Mouse (Mus musculus) monocyte, adult 5-6 weeks (primary cell): ENCODE data around the gene Mdga2. TPM values are rescaled to one million over a fixed set of nuclear protein-coding genes. Genes with fewer than 3 reads are reported as not detected.

Source experiments
- ATAC-seq: fragments of 153-309, 156-312 bp; replicated peaks from 2 replicates; pipeline ENCODE4 v1.8.0; 2017; ENCODE audit warnings: mild to moderate bottlenecking; ENCODE audit not compliant: low TSS enrichment, insufficient number of reproducible peaks, severe bottlenecking, poor library complexity, low FRiP score
- total RNA-seq: library from RNA; stranded (forward); fragments of 200-1000, 200-491, 200-594 nt; gene quantifications from 3 replicates; pipeline ENCODE4 v1.2.3, GENCODE M21; 2017

The Mdga2 gene
- total RNA-seq: 0.10 TPM in 1 of 3 replicates, not detected in the others

DNA sequence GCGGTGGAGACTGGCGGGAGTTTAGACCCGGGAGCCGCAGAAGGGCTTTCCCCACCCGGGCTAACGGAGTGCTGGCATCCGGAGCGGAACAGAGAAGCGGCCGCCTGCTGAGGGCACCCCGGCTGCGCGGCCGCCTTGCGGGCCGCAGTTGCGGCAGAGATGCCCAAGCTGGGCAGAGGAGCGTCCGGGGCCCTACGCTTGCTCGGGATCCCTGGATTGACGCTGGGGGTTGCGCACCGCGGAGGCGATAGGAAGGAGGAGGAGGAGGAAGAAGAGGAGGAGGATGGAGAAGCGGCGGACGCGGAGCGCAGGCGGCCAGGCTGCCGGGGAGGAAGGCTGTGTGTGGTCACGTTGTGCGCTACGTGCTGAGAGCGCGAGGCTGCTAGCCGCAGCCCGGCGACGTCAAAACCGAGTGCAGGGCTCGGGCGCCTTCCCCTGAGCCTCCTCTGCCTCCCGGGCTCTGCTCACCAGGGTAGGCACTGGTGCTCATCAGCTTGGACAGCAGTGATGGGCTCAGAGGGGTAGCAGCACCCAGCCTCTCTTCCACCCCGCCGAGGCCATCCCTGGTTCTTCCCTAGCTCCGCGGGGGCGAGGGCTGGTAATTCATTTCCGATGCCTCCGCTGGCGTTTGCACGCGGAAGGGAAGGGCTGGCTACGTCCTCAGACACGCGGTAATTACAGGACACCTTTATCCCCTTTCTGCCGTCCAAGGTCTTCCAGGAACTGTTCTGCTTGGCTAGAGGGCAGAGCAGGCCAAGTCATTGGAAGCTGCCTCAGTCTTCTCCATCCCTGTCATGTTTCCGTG lies at the start of gene Mdga2:
Mdga2 (minus strand) TSS at position 329 of the 805 bp plus-strand sequence.
- ATAC-seq: no peak

DNA sequence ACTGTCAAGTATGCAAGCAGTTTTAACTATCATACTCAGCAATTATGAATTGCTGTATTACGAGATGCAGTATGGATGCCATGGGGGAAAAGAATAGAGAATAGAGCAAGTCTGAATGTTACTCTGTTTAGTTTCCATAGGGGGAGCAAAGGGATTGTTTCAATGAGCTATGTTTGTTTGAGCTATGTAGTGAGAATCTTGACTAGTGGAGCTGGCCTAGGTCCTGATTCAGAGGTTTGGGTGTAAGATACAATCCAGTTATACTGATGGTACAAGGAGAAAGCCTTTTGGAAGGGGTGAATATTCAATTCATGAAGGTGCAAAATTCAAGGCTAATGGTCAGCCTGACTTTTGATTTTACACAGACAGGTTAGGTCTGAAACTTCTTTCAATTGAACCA lies 45.1 kb upstream of the Mdga2 start:
- ATAC-seq: no peak

DNA sequence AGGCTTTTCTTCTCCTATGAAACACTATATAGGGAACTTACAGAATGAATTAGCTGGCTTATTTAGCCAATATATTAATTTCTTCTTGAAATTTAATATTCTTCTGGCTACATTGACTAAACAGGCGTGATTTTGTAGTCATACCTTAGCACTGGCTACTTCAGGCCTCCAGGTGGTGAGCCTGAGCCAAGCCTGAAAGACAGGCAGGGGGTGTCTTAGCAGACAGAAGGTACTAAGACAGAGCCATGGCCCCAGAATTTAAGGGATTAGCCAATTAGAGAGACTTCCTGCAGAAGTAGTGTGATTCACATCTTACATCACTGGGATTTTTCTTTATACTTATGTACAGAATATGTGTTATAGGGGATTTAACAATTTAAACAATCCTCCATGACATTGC lies 1.2 kb upstream of the Mdga2 start:
- no peak for ATAC-seq

DNA sequence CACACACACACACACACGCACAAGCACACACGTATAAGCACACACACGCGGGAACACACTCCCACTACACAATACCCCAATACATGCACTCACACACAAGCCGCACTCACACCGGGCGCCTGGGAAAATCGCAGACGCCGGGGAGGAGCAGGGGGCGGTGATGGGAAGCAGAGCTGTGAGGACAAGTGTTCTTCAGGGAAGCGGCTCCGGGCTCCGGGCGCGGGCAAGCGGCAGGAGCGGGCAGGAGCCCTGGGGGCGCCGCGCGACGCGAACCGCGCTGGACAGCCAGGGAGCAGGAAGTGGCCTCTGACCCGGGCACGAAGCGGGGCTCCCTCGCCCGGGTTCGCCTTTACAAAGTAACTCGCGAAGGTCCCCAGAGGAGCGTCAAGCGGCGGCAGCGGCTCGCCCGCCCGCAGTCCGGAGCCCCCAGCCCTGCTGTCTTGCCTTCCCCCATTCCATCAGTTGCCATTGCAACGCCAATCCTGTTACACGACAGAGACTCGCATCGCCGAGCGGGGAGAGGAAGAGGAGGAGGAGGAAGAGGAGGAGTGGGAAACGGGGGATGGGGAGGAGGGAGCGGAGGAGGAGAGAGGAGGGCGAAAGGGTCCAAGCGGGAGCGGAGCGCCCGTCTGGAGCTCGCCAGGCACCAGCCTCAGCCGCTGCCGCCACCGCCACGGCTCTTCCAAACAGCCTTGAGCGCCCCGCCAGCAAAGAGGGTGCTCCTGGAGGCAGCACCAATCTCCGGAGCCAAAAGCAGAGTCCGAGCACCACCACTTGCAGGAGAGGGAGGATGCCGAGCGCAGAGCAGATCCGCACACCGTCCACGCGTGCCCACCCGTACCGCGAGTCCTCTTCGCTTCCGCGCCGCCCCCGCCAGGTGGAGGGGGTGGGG lies 774 bp downstream of the Mdga2 start:
- no peak for ATAC-seq

DNA sequence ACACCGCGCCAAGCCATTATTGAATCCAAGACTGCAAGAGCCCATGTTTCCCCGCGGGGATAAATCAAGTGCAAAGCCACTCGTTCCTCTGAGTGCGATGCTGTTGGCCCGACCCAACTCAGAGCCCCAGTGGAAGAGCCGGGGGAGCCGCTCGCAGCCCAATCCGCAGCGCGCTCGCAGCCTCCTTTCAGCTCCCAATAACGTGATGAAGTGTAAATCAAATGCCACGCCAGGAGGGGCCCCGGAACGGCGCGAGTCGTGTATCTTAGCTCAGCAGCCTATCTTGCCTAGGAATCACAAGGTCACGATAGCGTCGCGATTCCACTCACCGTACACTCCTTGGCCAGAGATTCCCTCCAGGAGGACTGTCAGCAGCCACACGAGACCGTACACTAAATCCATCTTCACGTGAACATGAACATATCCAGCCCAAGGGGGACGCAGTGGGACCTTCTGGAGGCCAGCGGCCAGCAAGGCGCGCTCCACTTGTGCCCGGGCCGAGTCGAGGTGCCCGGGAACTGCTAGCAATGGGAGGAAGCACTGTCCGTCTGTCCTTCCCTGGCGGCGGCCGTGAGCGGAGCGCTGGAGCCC lies 1.6 kb downstream of the Mdga2 start:
- ATAC-seq: no peak

DNA sequence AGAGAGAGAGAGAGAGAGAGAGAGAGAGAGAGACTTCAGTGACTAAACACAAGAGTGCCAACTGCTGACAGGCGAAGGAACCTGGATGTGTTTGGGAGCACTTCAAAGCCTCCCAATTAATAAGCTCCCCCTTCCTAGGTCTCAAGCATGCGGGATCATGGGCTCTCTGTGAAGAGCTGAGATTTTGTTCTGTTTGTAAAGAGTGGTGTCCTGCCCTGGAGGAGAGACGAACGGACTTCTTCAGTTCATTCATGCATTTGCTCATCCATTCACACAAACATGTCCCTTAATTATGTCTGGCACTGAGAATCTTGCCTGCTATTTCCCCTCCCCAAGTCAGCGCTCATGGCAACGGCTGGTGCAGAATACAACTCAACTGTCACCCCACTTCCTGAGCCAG lies 2.3 kb downstream of the Mdga2 start:
- ATAC-seq: no peak

DNA sequence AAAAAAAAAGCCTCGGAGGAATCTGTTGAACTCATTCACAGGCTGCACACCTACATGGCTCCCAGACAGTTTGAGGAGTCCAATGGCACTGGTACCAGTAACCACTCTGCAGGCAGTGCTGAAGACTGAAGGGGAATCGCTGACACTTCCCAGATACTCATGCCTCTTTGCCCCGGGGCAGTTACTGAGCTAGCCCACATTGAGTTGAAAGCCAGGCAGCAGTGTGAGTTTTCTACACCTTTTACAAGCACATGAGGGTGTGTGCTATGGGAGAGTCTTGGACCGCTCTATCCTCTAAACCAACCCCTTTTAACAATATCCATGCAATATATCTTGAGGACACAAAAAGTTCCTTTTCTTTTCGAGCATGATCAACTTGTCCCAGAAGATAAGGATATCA lies 2.8 kb downstream of the Mdga2 start:
- ATAC-seq: no peak

DNA sequence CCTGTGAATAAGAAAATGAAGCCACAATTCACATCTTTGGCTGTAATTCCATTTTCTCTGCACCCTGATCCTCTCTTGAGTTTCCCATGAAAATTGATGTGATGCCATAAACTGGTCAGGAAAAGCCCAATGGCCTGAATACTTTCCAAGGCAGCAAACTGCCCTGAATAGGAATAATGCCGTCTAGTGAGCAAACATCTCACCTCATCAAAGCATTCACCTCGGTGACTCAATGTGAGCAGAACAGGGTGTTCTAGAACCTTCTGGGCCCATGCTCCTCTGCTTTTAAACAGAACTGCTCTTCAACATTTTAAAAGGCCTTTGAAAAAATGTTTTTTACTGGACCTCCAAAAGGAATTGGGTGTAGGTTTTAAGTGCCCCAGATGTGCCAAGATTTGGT lies 9.5 kb downstream of the Mdga2 start:
- no peak for ATAC-seq

DNA sequence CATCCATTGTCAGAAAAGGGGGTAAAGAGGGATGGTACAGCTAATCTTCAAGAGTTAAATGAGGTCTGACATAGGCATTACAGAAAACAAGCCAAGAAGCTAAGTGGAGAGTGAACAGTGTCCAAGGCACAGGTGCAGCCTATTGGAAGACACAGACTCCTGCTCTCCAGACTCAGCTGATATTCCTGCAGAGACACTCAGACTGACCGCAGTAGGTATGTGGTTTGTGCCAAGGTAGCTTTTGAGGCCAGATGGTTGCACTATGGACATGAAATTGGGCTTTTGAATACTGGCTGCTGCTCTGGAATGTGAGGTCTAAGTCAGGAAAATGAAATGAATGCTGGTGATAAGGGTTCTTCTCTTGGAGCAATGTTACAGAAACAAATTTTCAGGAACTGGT lies 44.2 kb downstream of the Mdga2 start:
- ATAC-seq: no peak

DNA sequence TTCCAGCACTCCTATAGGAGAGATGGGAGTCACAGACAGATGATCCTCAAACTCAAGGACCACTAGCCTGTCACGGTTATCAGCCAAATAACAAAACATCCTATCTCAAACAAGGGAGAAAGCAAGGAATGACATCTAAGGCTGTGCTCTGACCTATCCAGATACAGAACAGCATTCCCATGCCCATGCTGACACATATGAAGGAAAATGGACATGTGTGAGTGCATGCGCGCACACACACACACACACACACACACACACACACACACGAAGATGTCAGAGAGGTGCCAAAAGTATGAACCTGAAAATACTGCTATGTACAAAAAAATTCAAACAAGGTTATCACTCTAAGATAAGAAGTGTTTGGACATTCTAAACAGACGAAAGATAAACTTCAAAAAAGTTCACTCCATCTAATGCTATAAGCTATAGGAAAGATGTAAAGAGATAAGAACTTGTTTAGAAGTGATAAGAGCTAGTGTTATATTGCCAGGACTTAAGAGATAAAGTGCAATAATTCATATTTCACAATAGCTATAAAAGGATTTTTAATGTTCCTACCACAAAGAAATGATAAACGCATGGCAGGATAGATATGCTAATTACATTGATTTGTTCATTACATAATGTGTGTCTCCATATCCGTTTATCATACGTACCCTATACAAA lies 65.6 kb downstream of the Mdga2 start:
- ATAC-seq: no peak

DNA sequence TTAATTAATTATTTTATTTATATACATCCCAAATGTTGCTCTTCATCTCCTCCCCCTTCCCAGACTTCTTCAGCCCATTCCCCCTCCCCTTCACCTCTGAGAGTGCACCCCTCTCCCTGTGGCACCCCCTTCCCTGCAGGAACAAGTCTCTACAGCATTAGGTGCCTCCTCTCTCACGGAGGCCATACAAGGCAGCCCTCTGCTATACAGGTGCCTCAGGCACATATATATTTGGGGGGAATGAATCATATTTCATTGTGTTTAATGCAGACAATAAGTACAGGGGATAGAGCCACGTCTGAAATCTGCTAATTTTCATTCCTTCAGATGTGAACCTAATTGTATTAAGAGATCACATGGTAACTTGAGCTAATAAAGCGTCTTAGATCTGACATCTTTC lies 69.3 kb downstream of the Mdga2 start:
- ATAC-seq: no peak

DNA sequence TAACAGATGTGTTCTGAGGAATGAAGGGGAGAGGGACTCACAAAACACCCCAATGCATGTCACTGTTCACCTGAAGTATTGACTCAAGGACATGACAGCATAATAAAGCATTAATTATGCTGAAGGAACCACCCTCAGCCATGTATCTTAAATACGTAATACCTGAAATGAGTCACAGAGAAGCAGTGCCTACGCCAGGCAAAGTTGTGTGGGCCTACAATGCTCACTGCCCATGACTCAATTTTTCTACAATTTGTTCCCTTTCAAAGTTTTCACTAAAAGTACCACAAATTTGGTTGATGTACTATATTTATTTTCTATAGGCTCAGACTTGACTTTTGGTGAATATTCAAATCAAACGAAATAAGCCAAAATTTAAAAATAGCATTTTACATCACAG lies 80.7 kb downstream of the Mdga2 start:
- no peak for ATAC-seq

DNA sequence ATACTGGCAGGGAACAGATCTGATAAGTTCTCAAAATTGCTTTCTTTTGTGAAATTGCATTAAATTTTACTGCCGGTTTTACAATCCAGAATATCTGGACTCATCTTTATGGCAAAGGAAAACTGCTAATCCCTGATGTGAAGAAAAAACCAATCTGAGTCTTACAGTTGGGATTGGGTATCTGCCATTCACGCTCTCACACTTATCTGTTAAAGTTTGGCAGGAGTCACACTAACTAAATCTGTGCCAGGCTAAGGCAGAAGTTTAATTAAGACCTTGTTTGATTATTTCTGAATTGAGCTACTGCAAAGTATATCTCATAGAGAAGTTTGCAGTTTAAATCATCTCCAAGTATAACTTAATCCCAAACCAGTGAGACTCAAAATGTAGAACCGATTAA lies 82.2 kb downstream of the Mdga2 start:
- ATAC-seq: no peak

DNA sequence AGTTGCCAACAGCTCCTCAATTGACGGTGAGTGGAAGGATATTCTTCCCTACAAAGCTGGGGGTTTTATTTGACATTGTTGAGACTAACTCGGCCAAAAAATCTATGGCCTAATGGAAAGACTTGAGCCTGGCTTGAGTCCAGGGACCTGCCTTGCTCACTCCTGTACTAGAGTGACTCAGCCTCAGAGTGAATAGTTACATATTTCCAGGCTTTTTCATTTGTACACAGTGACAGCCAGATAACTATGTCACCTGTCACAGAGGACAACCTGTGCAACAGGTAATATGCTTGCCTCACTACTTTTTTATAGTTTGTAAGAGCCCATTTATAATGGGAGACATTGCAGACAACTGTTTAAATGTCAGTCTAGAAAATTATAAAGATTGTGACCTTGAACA lies 94.9 kb downstream of the Mdga2 start:
- no peak for ATAC-seq

DNA sequence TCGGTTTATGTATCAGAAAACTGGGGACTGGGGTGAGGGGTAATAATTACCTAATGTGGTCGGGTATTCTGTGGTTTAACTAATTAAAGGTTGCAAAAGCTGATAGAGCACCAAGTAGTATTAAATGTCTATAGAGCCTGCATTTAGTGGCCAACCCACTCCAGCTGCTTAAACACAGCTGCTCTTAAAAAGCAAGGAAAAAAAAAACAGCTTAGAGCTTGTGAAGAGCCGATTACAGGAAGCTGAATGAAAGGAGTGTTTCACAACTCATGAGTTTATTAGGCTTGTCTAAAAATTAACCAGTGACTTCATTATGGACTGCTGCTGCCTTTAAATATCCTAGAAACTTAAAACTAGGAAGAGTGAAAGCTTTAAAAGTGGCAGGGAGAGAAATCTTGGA lies 98.5 kb downstream of the Mdga2 start:
- ATAC-seq: no peak

DNA sequence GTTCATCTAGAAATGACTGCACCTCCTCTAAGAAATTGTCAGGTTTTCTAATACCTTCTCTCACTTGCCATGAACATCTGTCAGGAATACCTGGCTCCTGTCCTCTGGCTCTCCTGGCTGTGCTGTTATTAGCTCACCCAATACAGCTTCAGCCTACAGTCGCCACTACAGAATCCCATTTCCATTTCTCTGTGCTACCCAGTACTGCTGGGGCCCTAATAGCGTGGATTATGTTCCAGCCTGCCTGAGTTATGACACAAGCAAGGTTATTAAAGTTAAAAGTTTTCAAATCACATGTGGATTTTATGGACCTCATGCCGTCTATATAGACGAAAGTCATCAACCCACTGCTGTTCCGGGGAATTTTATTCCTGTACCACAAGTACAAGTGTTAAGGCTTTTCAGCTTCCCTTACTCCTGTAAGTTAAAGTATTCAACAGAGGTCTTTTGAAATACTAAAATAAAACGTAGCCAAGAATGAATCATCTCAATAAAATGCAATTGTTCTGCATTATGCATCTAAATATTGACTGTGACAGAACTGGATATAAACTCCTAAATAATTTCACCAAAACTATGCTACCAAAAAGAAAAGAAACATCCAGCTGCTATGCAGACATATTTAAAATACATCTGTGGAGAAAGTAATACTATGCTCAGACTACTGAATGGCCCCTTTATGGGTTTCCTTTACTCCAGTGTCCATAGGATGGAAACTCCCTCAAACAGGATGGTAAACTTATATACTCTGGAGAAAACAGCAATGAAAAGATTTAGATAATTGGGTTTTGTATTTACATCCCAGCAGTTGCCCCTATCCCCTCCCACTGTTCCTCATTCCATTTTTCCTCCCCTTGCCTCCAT lies 103.5 kb downstream of the Mdga2 start:
- no peak for ATAC-seq

DNA sequence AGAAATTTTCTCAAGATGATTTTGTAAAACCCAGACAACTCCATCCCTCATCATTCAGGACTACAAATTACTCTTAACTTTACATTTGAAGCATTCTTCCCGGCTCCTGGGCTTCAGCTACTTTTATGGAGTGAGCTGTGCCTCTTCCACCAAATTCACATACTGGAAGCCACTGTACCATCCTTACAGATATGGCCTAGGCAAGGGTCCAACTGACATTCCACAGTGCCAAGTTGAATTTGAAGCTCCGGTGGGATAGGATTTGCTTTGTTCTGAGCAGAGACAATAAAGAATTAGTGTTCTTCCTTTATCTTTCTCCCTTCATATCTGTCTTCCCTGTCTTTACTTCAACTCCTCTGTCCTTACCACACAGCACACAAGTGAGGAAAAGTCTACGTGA lies 118.2 kb downstream of the Mdga2 start:
- ATAC-seq: no peak

DNA sequence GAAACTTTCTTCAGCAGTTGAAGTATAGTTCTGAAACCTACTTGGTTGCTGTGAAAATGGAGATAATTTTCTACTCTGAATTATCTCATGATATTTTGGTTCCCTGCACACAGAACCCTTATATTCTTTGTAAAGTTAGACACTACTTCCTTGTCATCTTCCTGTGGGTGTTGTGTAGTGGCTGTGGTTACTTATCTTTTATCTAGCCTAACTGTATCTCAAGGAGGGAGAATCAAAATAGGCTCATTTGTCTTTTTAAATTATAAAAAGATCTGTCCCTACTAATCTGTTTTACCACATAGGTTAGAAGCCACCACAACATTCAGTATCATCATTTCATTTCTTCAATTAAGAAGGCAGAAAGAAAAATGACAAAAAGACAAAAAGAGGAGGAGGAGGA lies 127.9 kb downstream of the Mdga2 start:
- ATAC-seq: no peak
